Mouse (Mus musculus) lung, embryonic 16.5 days (tissue): ENCODE measurements around the gene Sebox. TPM values are rescaled to one million over a fixed set of nuclear protein-coding genes. Genes with fewer than 3 reads are reported as not detected.

Experiments used
- ATAC-seq: fragments of 200-750 bp; cut with Nextera tagmentation; 2 replicates; pipeline ENCODE4 v1.8.0; 2017; ENCODE audit warnings: low read depth, mild to moderate bottlenecking, moderate library complexity
- H3K27ac ChIP-seq: fragments of 300-500 bp; sonication (generic); 2 replicates; pipeline ENCODE4 v1.5.1; 2014; ENCODE audit warnings: mild to moderate bottlenecking, control low read depth, low read length
- H3K27me3 ChIP-seq: fragments of 300-500 bp; sonication (generic); 2 replicates; pipeline ENCODE4 v1.6.1; 2014; ENCODE audit warnings: low read depth, low read length, mixed read lengths; ENCODE audit not compliant: control insufficient read depth, insufficient read depth
- H3K36me3 ChIP-seq: fragments of 300-500 bp; sonication (generic); 2 replicates; pipeline ENCODE4 v1.6.1; 2014; ENCODE audit warnings: low read length; ENCODE audit not compliant: control insufficient read depth, insufficient read depth
- H3K4me1 ChIP-seq: fragments of 300-500 bp; sonication (generic); replicated peaks from 2 replicates; pipeline ENCODE4 v1.6.1; 2014; ENCODE audit warnings: low read length, mixed read lengths; ENCODE audit not compliant: control insufficient read depth, insufficient read depth
- H3K4me2 ChIP-seq: fragments of 300-500 bp; sonication (generic); 2 replicates; pipeline ENCODE4 v1.6.1; 2014; ENCODE audit warnings: low read depth, low read length, control low read depth
- H3K4me3 ChIP-seq: fragments of 300-500 bp; sonication (generic); 2 replicates; pipeline ENCODE4 v1.5.1; 2014; ENCODE audit warnings: mild to moderate bottlenecking, low read length, control low read depth
- H3K9ac ChIP-seq: fragments of 300-500 bp; sonication (generic); 2 replicates; pipeline ENCODE4 v1.6.1; 2014; ENCODE audit warnings: low read length, control low read depth
- H3K9me3 ChIP-seq: fragments of 300-500 bp; sonication (generic); 2 replicates; pipeline ENCODE4 v1.6.1; 2016; ENCODE audit warnings: low read length; ENCODE audit not compliant: control insufficient read depth
- WGBS: fragments of 180-500 bp; shearing (Covaris S2); extraction: QIAGEN DNeasy Blood & Tissue Kit; methylation state at CpG from one replicate; pipeline ENCODE4 v1.1.7; 2014; 5-methylcytosine and 5-hydroxymethylcytosine counted together
- polyA plus RNA-seq: library from polyadenylated mRNA; unstranded; fragments of >200 nt; fragmentation: Nextera tagmentation; extraction: Ambion mirVana; gene quantifications from 2 replicates; pipeline ENCODE4 v1.2.1, GENCODE M21; 2015

Sebox gene
- polyA plus RNA-seq, 1 experiment from 2014 or later: not detected

- 4% methylated on average over 6 of the region's 6 CpGs for WGBS
- peaks cover 8% of the 10 kb centered on the region for H3K4me1 ChIP-seq
- H3K9ac ChIP-seq: no peak overlapping the region
- H3K4me3 ChIP-seq: no peak overlapping the region
- no peaks in the 10 kb centered on the region for H3K9me3 ChIP-seq
- ATAC-seq: no peak
- H3K27ac ChIP-seq: no peak overlapping the region
- no peaks in the 10 kb centered on the region for H3K36me3 ChIP-seq
- H3K4me2 ChIP-seq: no peak overlapping the region
- peaks cover 51% of the 10 kb centered on the region for H3K27me3 ChIP-seq
Measured at GRCm38 (mm10) chr11:78495904-78496303, 7.3 kb upstream of the Sebox start.

GRCm38 (mm10) chr11:78497071-78497541 lies 6.1 kb upstream of the Sebox start:
- no peaks in the 10 kb centered on the region for H3K9me3 ChIP-seq
- peak overlapping the region; percentile 56 for H3K4me3 ChIP-seq
- H3K36me3 ChIP-seq: no peaks in the 10 kb centered on the region
- 0 out of 2 replicates have a peak overlapping the region, but pooled peaks have one; percentile 11 for H3K9ac ChIP-seq
- H3K4me2 ChIP-seq: peak overlapping the region; percentile 99
- peaks cover 48% of the 10 kb centered on the region for H3K27me3 ChIP-seq
- peaks cover 8% of the 10 kb centered on the region for H3K4me1 ChIP-seq
- under 1% methylated on average over 44 of the region's 44 CpGs for WGBS
- no peak overlapping the region for H3K27ac ChIP-seq
- ATAC-seq: peak; percentile 21; the same call in 1 of the 2 replicates

GRCm38 (mm10) chr11:78497544-78498522 lies 5.4 kb upstream of the Sebox start, which contains the start of gene Sarm1:
Gene Sarm1, minus strand, starts transcription at chr11:78497754.
- no peaks in the 10 kb centered on the region for H3K9me3 ChIP-seq
- H3K4me1 ChIP-seq: peaks cover 8% of the 10 kb centered on the region
- WGBS: 3% methylated on average over 36 of the region's 36 CpGs
- H3K4me3 ChIP-seq: peak within 1 kb of the TSS; percentile 56
- peak; percentile 99 for ATAC-seq
- peaks cover 48% of the 10 kb centered on the region for H3K27me3 ChIP-seq
- H3K4me2 ChIP-seq: peak within 1 kb of the TSS; percentile 99
- no peaks in the 10 kb centered on the region for H3K36me3 ChIP-seq
- 0 out of 2 replicates have a peak within 1 kb of the TSS, but pooled peaks have one; percentile 11 for H3K9ac ChIP-seq
- H3K27ac ChIP-seq: no peak within 1 kb of the TSS

- Histone ChIP-seq H3K4me2 (peak within 1 kb of the TSS; percentile 99), H3K9ac (no peak within 1 kb of the TSS), H3K36me3 (no peaks in the 10 kb centered on the region), H3K27me3 (peaks cover 48% of the 10 kb centered on the region), H3K9me3 (no peaks in the 10 kb centered on the region), H3K27ac (no peak within 1 kb of the TSS), H3K4me3 (peak within 1 kb of the TSS; percentile 56), H3K4me1 (peaks cover 8% of the 10 kb centered on the region)
- WGBS: 29% methylated on average over 7 of the region's 7 CpGs
- no peak for ATAC-seq
Measured at GRCm38 (mm10) chr11:78499004-78499403, 4.2 kb upstream of the Sebox start, which contains the start of gene Vtn. Gene Vtn, plus strand, starts transcription at chr11:78499091.

GRCm38 (mm10) chr11:78499543-78499942 lies 3.7 kb upstream of the Sebox start:
- 30% methylated on average over 16 of the region's 16 CpGs for WGBS
- H3K4me1 ChIP-seq: peaks cover 8% of the 10 kb centered on the region
- H3K36me3 ChIP-seq: no peaks in the 10 kb centered on the region
- no peak overlapping the region for H3K9ac ChIP-seq
- no peaks in the 10 kb centered on the region for H3K9me3 ChIP-seq
- no peak for ATAC-seq
- peaks cover 42% of the 10 kb centered on the region for H3K27me3 ChIP-seq
- no peak overlapping the region for H3K4me3 ChIP-seq
- no peak overlapping the region for H3K27ac ChIP-seq
- no peak overlapping the region for H3K4me2 ChIP-seq

GRCm38 (mm10) chr11:78500623-78501202 lies 2.5 kb upstream of the Sebox start:
- H3K4me3 ChIP-seq: no peak overlapping the region

GRCm38 (mm10) chr11:78501529-78501928 lies 1.7 kb upstream of the Sebox start:
- no peak overlapping the region for H3K27ac ChIP-seq
- peaks cover 31% of the 10 kb centered on the region for H3K27me3 ChIP-seq
- H3K4me1 ChIP-seq: peaks cover 8% of the 10 kb centered on the region
- no peak overlapping the region for H3K4me2 ChIP-seq
- no peak for ATAC-seq
- H3K4me3 ChIP-seq: no peak overlapping the region
- WGBS: 68% methylated on average over 20 of the region's 20 CpGs
- no peak overlapping the region for H3K9ac ChIP-seq
- 0 out of 2 replicates have a peak, but pooled peaks cover 2% of the 10 kb centered on the region for H3K36me3 ChIP-seq
- no peaks in the 10 kb centered on the region for H3K9me3 ChIP-seq

More at GRCm38 (mm10) chr11:78500623-78501202, 2.5 kb upstream of the Sebox start:
- Histone ChIP-seq H3K9ac (no peak overlapping the region), H3K27ac (no peak overlapping the region), H3K27me3 (peaks cover 38% of the 10 kb centered on the region), H3K4me1 (peaks cover 8% of the 10 kb centered on the region), H3K36me3 (0 out of 2 replicates have a peak, but pooled peaks cover 2% of the 10 kb centered on the region), H3K4me2 (no peak overlapping the region), H3K9me3 (no peaks in the 10 kb centered on the region)
- 48% methylated on average over 9 of the region's 9 CpGs for WGBS
- no peak for ATAC-seq

GRCm38 (mm10) chr11:78505430-78505829 lies 2.2 kb downstream of the Sebox start:
- H3K4me3 ChIP-seq: no peak overlapping the region
- H3K4me1 ChIP-seq: no peaks in the 10 kb centered on the region
- H3K27me3 ChIP-seq: peaks cover 11% of the 10 kb centered on the region; the same call in 1 of the 2 replicates
- no peak overlapping the region for H3K9ac ChIP-seq
- H3K4me2 ChIP-seq: no peak overlapping the region
- ATAC-seq: no peak
- H3K9me3 ChIP-seq: no peaks in the 10 kb centered on the region
- 82% methylated on average over 3 of the region's 3 CpGs for WGBS
- H3K27ac ChIP-seq: no peak overlapping the region
- peaks cover 9% of the 10 kb centered on the region; the same call in 1 of the 2 replicates for H3K36me3 ChIP-seq

- no peak overlapping the region for H3K27ac ChIP-seq
- H3K4me2 ChIP-seq: no peak overlapping the region
- H3K4me1 ChIP-seq: peaks cover 16% of the 10 kb centered on the region
- ATAC-seq: no peak
- H3K36me3 ChIP-seq: peaks cover 12% of the 10 kb centered on the region; the same call in 1 of the 2 replicates
- no peaks in the 10 kb centered on the region for H3K9me3 ChIP-seq
- H3K4me3 ChIP-seq: no peak overlapping the region
- no peaks in the 10 kb centered on the region for H3K27me3 ChIP-seq
- no peak overlapping the region for H3K9ac ChIP-seq
- WGBS: 75% methylated on average over 5 of the region's 5 CpGs
Measured at GRCm38 (mm10) chr11:78509148-78509547, 5.9 kb downstream of the Sebox start.
